Mouse (Mus musculus) adrenal gland, postnatal 4 days (tissue): Measurements from ENCODE around the gene 0610040J01Rik. TPM values are rescaled to one million over a fixed set of nuclear protein-coding genes. Genes with fewer than 3 reads are reported as not detected.
"Not testable (repeated sequence)": the region's sequence is repeated elsewhere in the genome, so short reads cannot be mapped to it uniquely, and the experiment has no call there.

Experiments used
- DNase-seq, 2 experiments: peaks; one replicate each; pipeline ENCODE4 v3.0.0; 2021 to 2022; ENCODE audit warnings: low spot score in 2 of 2, mixed read lengths in 2 of 2
- total RNA-seq, 2 experiments: library from RNA; stranded (reverse); gene quantifications; 2 replicates each; pipeline ENCODE4 v1.2.3; 2021

Gene 0610040J01Rik
- total RNA-seq, 2 experiments from 2014 or later = 3.5 to 6.6 TPM

GRCm38 (mm10) chr5:63897001-63897819 lies 85.0 kb downstream of the 0610040J01Rik start:
- not testable (repeated sequence) for DNase-seq

GRCm38 (mm10) chr5:63897820-63898110 lies 85.6 kb downstream of the 0610040J01Rik start:
- no peak for DNase-seq

- DNase-seq = no peak
These were observed 91.2 kb downstream of the 0610040J01Rik start for GRCm38 (mm10) chr5:63903329-63903728.

GRCm38 (mm10) chr5:63906149-63907093 lies 94.3 kb downstream of the 0610040J01Rik start:
- DNase-seq = peak; percentile 63 to 71

- no peak for DNase-seq
These were observed 95.3 kb downstream of the 0610040J01Rik start for GRCm38 (mm10) chr5:63907513-63907912.

- no peak for DNase-seq
These were observed 98.2 kb downstream of the 0610040J01Rik start for GRCm38 (mm10) chr5:63910171-63910960.

DNA sequence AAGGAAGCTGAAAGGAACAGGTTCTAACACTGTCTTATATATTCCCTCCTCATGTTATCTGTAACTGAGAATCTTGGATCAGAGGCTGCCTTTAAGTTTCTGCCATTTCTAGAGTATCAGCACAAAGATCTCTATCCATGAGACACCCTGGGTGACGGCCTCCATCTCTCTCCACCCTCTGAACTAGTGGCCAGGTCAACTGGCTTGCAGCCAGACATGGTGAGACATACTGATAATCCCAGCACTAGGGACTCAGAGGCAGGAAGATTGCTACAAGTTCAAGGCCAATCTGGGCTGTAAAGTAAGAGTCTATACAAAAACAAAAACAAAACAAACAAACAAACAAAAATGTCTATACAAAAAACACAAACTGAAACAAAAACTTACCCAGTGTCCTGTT lies 102.7 kb downstream of the 0610040J01Rik start:
- DNase-seq = no peak

GRCm38 (mm10) chr5:63916457-63917139 lies 104.4 kb downstream of the 0610040J01Rik start:
- DNase-seq = no peak

DNA sequence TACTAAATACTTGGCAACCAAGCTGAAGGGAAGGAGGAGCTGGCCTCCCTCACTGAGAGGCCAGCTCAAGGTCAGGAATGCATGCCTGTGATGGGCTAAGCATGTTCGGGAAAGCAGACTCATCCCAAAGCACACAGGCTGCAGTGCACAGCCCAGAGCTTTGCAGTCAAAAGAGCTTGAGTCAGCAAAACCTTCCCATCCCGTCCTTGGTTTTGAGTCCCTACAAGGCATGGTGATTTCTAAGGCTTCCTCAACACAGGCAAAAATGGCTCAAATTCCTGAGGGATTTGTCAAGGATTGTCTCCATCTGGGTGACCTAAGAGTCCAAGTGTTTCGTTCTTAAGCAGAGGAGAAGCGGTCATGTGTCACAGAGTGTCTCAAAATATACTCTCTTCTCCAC lies 106.0 kb downstream of the 0610040J01Rik start:
- DNase-seq = no peak

GRCm38 (mm10) chr5:63923305-63924025 lies 111.3 kb downstream of the 0610040J01Rik start:
- DNase-seq = no peak

- no peak for DNase-seq
These were observed 113.0 kb downstream of the 0610040J01Rik start for GRCm38 (mm10) chr5:63925035-63925628.

- DNase-seq = no peak
These were observed 118.7 kb downstream of the 0610040J01Rik start for GRCm38 (mm10) chr5:63930824-63931358.

DNA sequence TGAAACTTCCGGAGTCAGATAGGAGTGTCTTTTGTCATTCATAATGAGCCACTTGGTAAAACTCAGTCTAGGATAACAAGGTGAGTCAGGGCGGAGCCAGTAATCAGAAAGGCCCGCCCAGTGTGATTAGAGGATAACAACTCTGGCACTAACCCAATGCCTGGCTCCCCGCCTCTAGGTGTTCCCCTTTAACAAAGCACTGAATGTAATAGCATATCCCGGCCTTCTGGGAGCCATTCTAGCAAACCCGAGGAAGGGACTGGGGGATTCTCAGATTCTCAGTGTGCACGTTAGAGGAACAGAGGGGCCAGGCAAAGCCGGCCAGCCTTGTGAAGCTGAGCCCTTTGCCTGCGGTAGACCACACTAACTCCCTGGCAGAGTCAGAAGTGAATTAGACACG lies 120.7 kb downstream of the 0610040J01Rik start:
- no peak for DNase-seq

GRCm38 (mm10) chr5:63935581-63935980 lies 123.4 kb downstream of the 0610040J01Rik start:
- DNase-seq = no peak

GRCm38 (mm10) chr5:63936740-63937139 lies 124.6 kb downstream of the 0610040J01Rik start:
- DNase-seq = peak; percentile 7 to 66

GRCm38 (mm10) chr5:63938575-63938974 lies 126.4 kb downstream of the 0610040J01Rik start:
- DNase-seq = no peak

GRCm38 (mm10) chr5:63941891-63942290 lies 129.7 kb downstream of the 0610040J01Rik start:
- no peak for DNase-seq

DNA sequence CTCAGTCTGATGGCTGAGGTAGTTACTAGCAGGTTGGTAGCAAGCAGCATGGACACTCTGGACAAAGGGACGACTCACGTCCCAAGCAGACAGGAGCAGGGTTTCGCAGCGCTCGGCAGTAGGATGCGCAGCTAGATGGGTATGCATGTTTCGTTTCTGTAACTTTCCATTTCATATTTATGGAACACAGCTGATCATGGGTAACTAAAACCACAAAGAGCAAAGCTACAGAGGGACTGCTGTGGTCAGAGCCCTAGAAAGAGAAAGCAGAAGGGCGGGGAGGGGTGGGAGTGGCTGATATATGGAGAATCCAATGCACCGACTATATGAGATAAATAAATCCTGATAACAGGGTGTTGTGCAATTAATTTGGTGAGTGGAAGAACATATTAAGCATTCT lies 131.1 kb downstream of the 0610040J01Rik start:
- no peak for DNase-seq

- DNase-seq = no peak
These were observed 135.4 kb downstream of the 0610040J01Rik start for GRCm38 (mm10) chr5:63947526-63947925.
